9 mouse cellular contexts compared by ENCODE assay signal in the genomic region with DNA sequence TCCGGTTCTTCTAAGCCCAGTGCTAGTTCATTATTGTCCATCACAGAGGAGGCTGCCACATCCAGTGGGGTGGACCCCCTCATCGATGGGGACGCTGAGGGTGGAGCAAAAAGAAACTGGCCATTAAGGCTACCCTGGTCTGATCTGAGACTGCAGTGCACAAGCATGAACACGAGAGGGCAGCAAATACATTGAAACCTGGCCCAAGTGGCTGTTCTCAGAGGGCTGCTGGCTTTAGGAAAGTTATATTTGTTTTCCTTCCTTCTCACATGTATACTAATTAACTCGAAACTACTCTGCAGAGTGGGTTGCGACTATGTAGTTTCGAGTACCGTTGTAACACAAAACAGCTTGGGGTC.
DNase-seq lines count a peak whose midpoint lies in the region; ATAC-seq and TF ChIP-seq lines count a peak whose summit lies in the region.
"Had no signal": no experiment of that assay in that cellular context is flagged by ENCODE, and none has a peak within 500 bp of the region (broad histone marks: within the 10 kb centered on the region; RNA-seq: fewer than 3 reads in every experiment).

No protein-coding gene starts in this region.

- H3K27me3 ChIP-seq in CH12.LX (replicated peaks), result no peaks in the 10 kb centered on the region
- H3K27me3 ChIP-seq in liver, embryonic 11.5 days (replicated peaks; ENCODE audit: control insufficient read depth, insufficient read depth, low read length), result no peaks in the 10 kb centered on the region
- no peaks in the 10 kb centered on the region for H3K27me3 ChIP-seq in neural tube, embryonic 12.5 days (replicated peaks)
- H3K27me3 ChIP-seq: limb, embryonic 15.5 days had no signal

- no peak overlapping the region for H3K4me3 ChIP-seq in CH12.LX (replicated peaks in 1 of 3; ENCODE audit: low read depth in 2 of 3, low read length in 2 of 3, poor library complexity in 1 of 3)
- no peak overlapping the region for H3K4me3 ChIP-seq in liver, embryonic 11.5 days (ENCODE audit: low read depth, low read length)
- H3K4me3 ChIP-seq in neural tube, embryonic 12.5 days, result no peak overlapping the region
- H3K4me3 ChIP-seq: limb, embryonic 15.5 days had no signal

- no peak for TF ChIP-seq EP300 in CH12.LX (IDR thresholded peaks at IDR 0.05; ENCODE audit: low read length)

- peak; percentile 92 for ATAC-seq in granulocyte monocyte progenitor cell, adult 5-6 weeks (replicated peaks; ENCODE audit: poor library complexity, severe bottlenecking)
- no peak for ATAC-seq in liver, embryonic 11.5 days (replicated peaks; ENCODE audit: low FRiP score)
- ATAC-seq in neural tube, embryonic 12.5 days (ENCODE audit: low FRiP score, low read depth), result peak; percentile 68

- H3K4me1 ChIP-seq in CH12.LX (ENCODE audit: control insufficient read depth in 1 of 2, insufficient read depth in 2 of 2), result peaks cover 0 to 6% of the 10 kb centered on the region in 2 experiments; a peak in 1 of 4 replicates
- no peaks in the 10 kb centered on the region for H3K4me1 ChIP-seq in liver, embryonic 11.5 days (replicated peaks; ENCODE audit: control insufficient read depth, insufficient read depth, low read length)
- H3K4me1 ChIP-seq in neural tube, embryonic 12.5 days, result no peaks in the 10 kb centered on the region
- H3K4me1 ChIP-seq: limb, embryonic 15.5 days had no signal

- H3K27ac ChIP-seq in CH12.LX (ENCODE audit: insufficient read depth, low read depth), result no peak overlapping the region
- H3K27ac ChIP-seq in liver, embryonic 11.5 days (ENCODE audit: low read depth, low read length), result no peak overlapping the region
- H3K27ac ChIP-seq in neural tube, embryonic 12.5 days, result no peak overlapping the region
- H3K27ac ChIP-seq: limb, embryonic 15.5 days had no signal

- WGBS in liver, embryonic 11.5 days, result 23% methylated on average over 8 of the region's 8 CpGs
- WGBS in neural tube, embryonic 12.5 days, result 15% methylated on average over 8 of the region's 8 CpGs

- DNase-seq in CH12.LX (ENCODE audit: extremely low read depth), result peak; percentile 70
- peak; percentile 56 for DNase-seq in adrenal gland, adult 2 months
- peak; percentile 73 for DNase-seq in embryo, embryonic 11 days
- DNase-seq in kidney, adult 9 months, result peak; percentile 64
- DNase-seq in liver, embryonic 11.5 days (ENCODE audit: low spot score), result peak; percentile 44
- peak; percentile 44 for DNase-seq in urinary bladder, postnatal 14 days (ENCODE audit: low spot score)

- no peaks in the 10 kb centered on the region for H3K36me3 ChIP-seq in CH12.LX (replicated peaks in 1 of 2; ENCODE audit: control insufficient read depth in 1 of 2, insufficient read depth in 1 of 2, low read length in 1 of 2)
- no peaks in the 10 kb centered on the region for H3K36me3 ChIP-seq in liver, embryonic 11.5 days (ENCODE audit: control insufficient read depth, insufficient read depth, low read length)
- no peaks in the 10 kb centered on the region for H3K36me3 ChIP-seq in neural tube, embryonic 12.5 days
- H3K36me3 ChIP-seq: limb, embryonic 15.5 days had no signal

- peak; percentile 78 to 88 for TF ChIP-seq CTCF in CH12.LX (conservative IDR thresholded peaks at IDR 0.05 in 1 of 2, IDR thresholded peaks at IDR 0.05 in 1 of 2; ENCODE audit: low read depth in 2 of 2, low read length in 2 of 2)

- H3K4me2 ChIP-seq in CH12.LX (ENCODE audit: insufficient read depth, low read depth, poor library complexity, severe bottlenecking), result peak overlapping the region; percentile 89
- H3K4me2 ChIP-seq in liver, embryonic 11.5 days, result no peak overlapping the region
- 0 out of 2 replicates have a peak overlapping the region, but pooled peaks have one; percentile 32 for H3K4me2 ChIP-seq in neural tube, embryonic 12.5 days (replicated peaks)
- H3K4me2 ChIP-seq: limb, embryonic 15.5 days had no signal

- no peak overlapping the region for H3K9ac ChIP-seq in CH12.LX (ENCODE audit: insufficient read depth, low read depth)
- H3K9ac ChIP-seq in liver, embryonic 11.5 days (ENCODE audit: low read depth, low read length), result no peak overlapping the region
- H3K9ac ChIP-seq in neural tube, embryonic 12.5 days, result no peak overlapping the region
- H3K9ac ChIP-seq: limb, embryonic 15.5 days had no signal

- no peak for TF ChIP-seq POLR2A in CH12.LX (IDR thresholded peaks at IDR 0.05; ENCODE audit: low read depth, low read length)

- H3K9me3 ChIP-seq in CH12.LX (replicated peaks; ENCODE audit: low read length), result no peaks in the 10 kb centered on the region
- no peaks in the 10 kb centered on the region for H3K9me3 ChIP-seq in liver, embryonic 11.5 days (ENCODE audit: control insufficient read depth, low read length)
- no peaks in the 10 kb centered on the region for H3K9me3 ChIP-seq in neural tube, embryonic 12.5 days
- H3K9me3 ChIP-seq: limb, embryonic 15.5 days had no signal

- TF ChIP-seq RAD21 in CH12.LX (IDR thresholded peaks at IDR 0.05; ENCODE audit: low read depth, low read length), result peak; percentile 88

- no peaks in the 10 kb centered on the region for H3K79me2 ChIP-seq in CH12.LX (replicated peaks; ENCODE audit: control insufficient read depth, extremely low read depth, insufficient read depth, poor library complexity, severe bottlenecking)

- in situ Hi-C loops in CH12.LX (cut with MboI; ENCODE audit: low pct_ligation_motif_present, low pct_unique_long_range_greater_than_20kb, low sequenced_read_pairs), result loop anchor here (25.0 kb wide), 1 partner anchor 487 kb away; a partner anchor contains a TSS

- dilution Hi-C loops in CH12.LX (cut with MboI; ENCODE audit: extremely low pct_ligation_motif_present, extremely low pct_unique_long_range_greater_than_20kb, low sequenced_read_pairs), result no loop called here

TF ChIP-seq in CH12.LX, 34 proteins besides CTCF, POLR2A, EP300 and RAD21:
- TF ChIP-seq IRF4 (IDR thresholded peaks at IDR 0.05; ENCODE audit: low read depth, low read length) (no peak), SMC3 (IDR thresholded peaks at IDR 0.05; ENCODE audit: low read depth, low read length) (peak; percentile 81), ZC3H11A (IDR thresholded peaks at IDR 0.05; ENCODE audit: low read depth, low read length) (peak; percentile 32; the same call in 1 of the 2 replicates)
